Mouse (Mus musculus): Measurements from ENCODE around the gene Asb3. TPM values are rescaled to one million over a fixed set of nuclear protein-coding genes. Genes with fewer than 3 reads are reported as not detected.
"Not testable (repeated sequence)": the region's sequence is repeated elsewhere in the genome, so short reads cannot be mapped to it uniquely, and the experiment has no call there.

Asb3 gene
- polyA plus RNA-seq, 1 experiment from 2014 or later = 32.2 TPM

DNA sequence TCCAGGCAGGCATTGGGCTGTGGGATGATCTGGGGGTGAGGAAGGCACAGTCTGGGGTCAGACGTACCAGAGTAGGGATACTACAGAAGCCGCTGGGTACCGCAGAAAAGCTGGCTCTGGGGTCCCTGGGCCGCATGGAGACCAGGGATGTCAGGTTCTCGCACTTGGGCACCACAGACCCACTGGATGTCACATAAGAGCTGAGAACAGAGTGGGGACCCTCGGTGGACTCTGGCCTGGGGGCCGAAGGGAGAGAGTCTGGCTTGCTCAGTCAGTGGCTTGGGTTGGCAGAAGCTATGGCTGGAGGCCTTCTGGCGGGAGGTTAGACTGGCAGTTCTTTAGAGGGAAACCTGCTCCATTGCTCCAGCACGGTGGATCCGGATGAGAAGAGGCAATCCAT, 204.8 kb downstream of the Asb3 start:
- H3K9me3 ChIP-seq (ENCODE audit: control insufficient read depth, low read length) = no peaks in the 10 kb centered on the region
- H3K4me3 ChIP-seq (replicated peaks; ENCODE audit: low read length) = no peak overlapping the region
- H3K9ac ChIP-seq = no peak overlapping the region
- WGBS = 98% methylated on average over 10 of the region's 10 CpGs
- H3K36me3 ChIP-seq (replicated peaks; ENCODE audit: control insufficient read depth, insufficient read depth) = no peaks in the 10 kb centered on the region
- no peaks in the 10 kb centered on the region for H3K27me3 ChIP-seq (ENCODE audit: control insufficient read depth, insufficient read depth, low read length)
- no peak overlapping the region for H3K27ac ChIP-seq
- no peak for DNase-seq (ENCODE audit: low spot score)
- no peak overlapping the region for H3K4me2 ChIP-seq (replicated peaks)
- no peak for ATAC-seq (ENCODE audit: low FRiP score)
- no peaks in the 10 kb centered on the region for H3K4me1 ChIP-seq (replicated peaks; ENCODE audit: control insufficient read depth, insufficient read depth, low read length)

DNA sequence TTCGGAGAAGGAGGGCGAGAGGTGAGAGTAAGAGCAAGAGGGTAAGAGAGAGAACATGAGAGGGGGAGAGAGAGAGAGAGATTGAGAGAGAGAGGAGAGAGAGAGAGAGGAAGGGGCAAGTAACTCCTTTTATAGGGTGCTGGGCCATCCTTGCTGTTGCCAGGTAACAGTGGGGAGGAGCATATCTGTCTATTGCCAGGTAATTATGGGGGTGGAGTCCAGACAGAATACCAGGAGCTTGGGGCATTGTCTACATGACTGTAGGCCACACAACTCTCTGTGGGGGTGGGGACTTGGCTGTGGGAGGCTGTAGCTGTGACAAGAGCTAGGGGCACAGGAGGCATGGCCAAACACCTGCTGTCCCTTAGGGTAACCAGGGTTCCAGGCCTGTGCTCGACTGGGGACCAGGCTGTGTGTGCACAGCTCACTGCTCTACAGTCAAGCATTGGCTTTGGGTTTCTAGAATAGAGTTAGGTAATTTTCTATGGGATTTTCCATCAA, 205.3 kb downstream of the Asb3 start:
- Histone ChIP-seq H3K4me1 (replicated peaks; ENCODE audit: control insufficient read depth, insufficient read depth, low read length) (no peaks in the 10 kb centered on the region), H3K27me3 (ENCODE audit: control insufficient read depth, insufficient read depth, low read length) (no peaks in the 10 kb centered on the region), H3K36me3 (replicated peaks; ENCODE audit: control insufficient read depth, insufficient read depth) (no peaks in the 10 kb centered on the region), H3K4me2 (replicated peaks) (no peak overlapping the region), H3K9ac (no peak overlapping the region), H3K9me3 (ENCODE audit: control insufficient read depth, low read length) (no peaks in the 10 kb centered on the region), H3K4me3 (replicated peaks; ENCODE audit: low read length) (no peak overlapping the region), H3K27ac (no peak overlapping the region)
- DNase-seq (ENCODE audit: low spot score) (no peak), ATAC-seq (ENCODE audit: low FRiP score) (0 out of 2 replicates have a peak, but pooled peaks have one; percentile 8)
- 79% methylated on average over 3 of the region's 3 CpGs for WGBS

DNA sequence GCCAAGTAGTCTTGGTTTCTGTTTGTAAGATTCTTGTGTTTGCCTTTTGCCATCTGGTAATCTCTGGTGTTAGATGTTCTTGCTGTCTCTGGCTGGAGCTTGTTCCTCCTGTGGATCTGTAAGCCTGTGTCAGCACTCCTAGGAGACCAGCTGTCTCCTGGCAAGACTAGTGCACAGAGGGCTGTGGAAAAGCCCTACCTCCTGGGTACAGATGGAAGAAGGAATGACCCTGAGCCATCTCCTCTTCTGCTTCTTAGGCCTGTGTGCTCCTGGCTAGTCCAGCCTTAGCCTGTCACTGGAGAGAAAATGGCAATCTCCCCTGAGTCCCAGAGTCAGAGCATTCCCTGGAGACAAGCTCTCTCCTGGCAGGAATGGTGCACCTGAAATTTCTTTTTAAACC, 214.3 kb downstream of the Asb3 start:
- DNase-seq (ENCODE audit: low spot score); H3K4me3 ChIP-seq (replicated peaks; ENCODE audit: low read length); H3K36me3 ChIP-seq (replicated peaks; ENCODE audit: control insufficient read depth, insufficient read depth); H3K9me3 ChIP-seq (ENCODE audit: control insufficient read depth, low read length); H3K27ac ChIP-seq; H3K4me2 ChIP-seq (replicated peaks); H3K9ac ChIP-seq; H3K27me3 ChIP-seq (ENCODE audit: control insufficient read depth, insufficient read depth, low read length); H3K4me1 ChIP-seq (replicated peaks; ENCODE audit: control insufficient read depth, insufficient read depth, low read length); ATAC-seq (ENCODE audit: low FRiP score): not testable (repeated sequence)

DNA sequence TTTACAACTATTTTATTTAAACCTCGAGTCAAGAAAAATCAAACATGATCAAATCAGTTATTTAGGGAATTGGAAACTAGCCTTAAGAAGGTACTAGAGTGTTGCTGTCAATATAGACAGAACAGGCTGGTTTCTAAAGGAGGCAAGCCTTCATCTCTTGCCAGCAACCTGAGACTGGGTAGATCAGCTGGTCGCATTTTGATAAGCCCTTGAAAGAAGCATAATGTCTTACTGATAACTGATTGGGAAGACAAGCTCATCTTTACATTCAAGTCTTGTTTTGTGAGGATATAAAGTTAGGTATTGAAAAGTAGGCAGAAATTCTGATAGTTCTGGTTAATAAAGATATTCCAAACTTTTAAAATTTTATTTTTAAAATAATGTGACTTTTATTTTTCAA, 217.0 kb downstream of the Asb3 start:
- H3K4me2 ChIP-seq (replicated peaks) = no peak overlapping the region
- ATAC-seq (ENCODE audit: low FRiP score) = no peak
- 92% methylated on average over 2 of the region's 2 CpGs for WGBS
- H3K4me1 ChIP-seq (replicated peaks; ENCODE audit: control insufficient read depth, insufficient read depth, low read length) = no peaks in the 10 kb centered on the region
- no peaks in the 10 kb centered on the region for H3K27me3 ChIP-seq (ENCODE audit: control insufficient read depth, insufficient read depth, low read length)
- no peak for DNase-seq (ENCODE audit: low spot score)
- no peaks in the 10 kb centered on the region for H3K36me3 ChIP-seq (replicated peaks; ENCODE audit: control insufficient read depth, insufficient read depth)
- no peaks in the 10 kb centered on the region for H3K9me3 ChIP-seq (ENCODE audit: control insufficient read depth, low read length)
- H3K4me3 ChIP-seq (replicated peaks; ENCODE audit: low read length) = no peak overlapping the region
- H3K27ac ChIP-seq = no peak overlapping the region
- H3K9ac ChIP-seq = no peak overlapping the region

DNA sequence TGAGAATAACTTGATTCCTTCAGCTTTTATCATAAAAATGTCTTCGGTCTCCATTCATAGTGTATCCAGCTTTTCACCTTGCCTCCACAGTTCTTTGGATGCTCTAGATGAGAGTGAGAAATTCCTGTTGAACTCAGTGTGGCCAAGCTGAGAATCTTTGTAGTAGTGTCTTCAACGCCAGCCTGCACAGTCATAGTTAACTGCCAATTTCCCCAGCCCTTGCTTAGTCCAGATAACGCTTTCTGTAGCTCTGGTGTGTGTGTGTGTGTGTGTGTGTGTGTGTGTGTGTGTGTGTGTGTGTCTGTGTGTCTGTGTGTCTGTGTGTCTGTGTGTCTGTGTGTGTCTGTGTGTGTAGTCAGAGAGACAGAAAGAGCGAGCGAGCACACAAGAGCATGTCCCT, 220.1 kb downstream of the Asb3 start:
- Histone ChIP-seq H3K4me3 (replicated peaks; ENCODE audit: low read length) (no peak overlapping the region), H3K36me3 (replicated peaks; ENCODE audit: control insufficient read depth, insufficient read depth) (no peaks in the 10 kb centered on the region), H3K27ac (no peak overlapping the region), H3K4me2 (replicated peaks) (no peak overlapping the region), H3K27me3 (ENCODE audit: control insufficient read depth, insufficient read depth, low read length) (no peaks in the 10 kb centered on the region), H3K4me1 (replicated peaks; ENCODE audit: control insufficient read depth, insufficient read depth, low read length) (no peaks in the 10 kb centered on the region), H3K9ac (no peak overlapping the region), H3K9me3 (ENCODE audit: control insufficient read depth, low read length) (no peaks in the 10 kb centered on the region)
- WGBS = 94% methylated on average over 5 of the region's 5 CpGs
- DNase-seq (ENCODE audit: low spot score) (no peak), ATAC-seq (ENCODE audit: low FRiP score) (no peak)

DNA sequence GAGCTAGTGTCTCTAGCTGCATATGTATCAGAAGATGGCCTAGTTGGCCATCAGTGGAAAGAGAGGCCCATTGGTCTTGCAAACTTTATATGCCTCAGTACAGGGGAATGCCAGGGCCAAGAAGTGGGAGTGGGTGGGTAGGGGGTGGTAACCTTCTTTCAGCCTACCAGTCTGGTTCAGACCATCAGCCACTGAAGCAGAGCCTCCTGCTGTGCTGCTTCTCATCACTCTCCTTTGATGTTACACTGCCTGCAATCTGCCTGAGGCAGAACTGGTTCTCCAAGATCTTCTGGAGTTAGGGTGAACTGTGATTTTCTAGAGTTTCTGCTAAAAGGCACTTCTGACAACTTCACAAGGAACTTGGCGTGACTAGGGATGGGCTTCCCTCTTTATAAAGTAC, 241.7 kb downstream of the Asb3 start:
- not testable (repeated sequence) for H3K36me3 ChIP-seq (replicated peaks; ENCODE audit: control insufficient read depth, insufficient read depth); H3K9ac ChIP-seq; DNase-seq (ENCODE audit: low spot score); H3K9me3 ChIP-seq (ENCODE audit: control insufficient read depth, low read length); H3K4me1 ChIP-seq (replicated peaks; ENCODE audit: control insufficient read depth, insufficient read depth, low read length); H3K27me3 ChIP-seq (ENCODE audit: control insufficient read depth, insufficient read depth, low read length); ATAC-seq (ENCODE audit: low FRiP score); H3K27ac ChIP-seq; H3K4me2 ChIP-seq (replicated peaks); H3K4me3 ChIP-seq (replicated peaks; ENCODE audit: low read length)
- 69% methylated on average over 1 of the region's 1 CpGs for WGBS

DNA sequence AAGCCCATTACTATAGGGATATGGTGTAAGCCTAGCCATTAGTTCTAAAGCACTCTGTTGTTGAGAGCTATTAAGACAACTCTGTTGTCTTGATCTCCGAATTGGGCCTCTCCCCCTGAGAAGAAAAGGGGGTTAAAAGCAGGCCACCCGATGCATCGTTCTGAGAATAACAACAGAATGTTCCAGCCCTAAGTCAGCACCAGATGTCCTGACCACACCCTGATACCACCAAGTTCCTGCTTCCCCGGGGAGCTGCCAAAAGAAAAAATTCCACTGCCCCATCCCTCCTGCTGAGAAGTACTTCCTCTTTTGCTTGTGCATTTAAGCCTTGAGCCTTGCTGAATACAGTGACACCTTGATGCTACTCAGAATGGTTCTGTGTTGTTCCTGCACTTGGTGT, 248.5 kb downstream of the Asb3 start:
- not testable (repeated sequence) for ATAC-seq (ENCODE audit: low FRiP score); H3K27ac ChIP-seq; H3K27me3 ChIP-seq (ENCODE audit: control insufficient read depth, insufficient read depth, low read length); DNase-seq (ENCODE audit: low spot score); H3K9me3 ChIP-seq (ENCODE audit: control insufficient read depth, low read length); H3K4me3 ChIP-seq (replicated peaks; ENCODE audit: low read length); H3K4me2 ChIP-seq (replicated peaks); H3K36me3 ChIP-seq (replicated peaks; ENCODE audit: control insufficient read depth, insufficient read depth); H3K4me1 ChIP-seq (replicated peaks; ENCODE audit: control insufficient read depth, insufficient read depth, low read length); H3K9ac ChIP-seq
- WGBS = 67% methylated on average over 4 of the region's 4 CpGs

DNA sequence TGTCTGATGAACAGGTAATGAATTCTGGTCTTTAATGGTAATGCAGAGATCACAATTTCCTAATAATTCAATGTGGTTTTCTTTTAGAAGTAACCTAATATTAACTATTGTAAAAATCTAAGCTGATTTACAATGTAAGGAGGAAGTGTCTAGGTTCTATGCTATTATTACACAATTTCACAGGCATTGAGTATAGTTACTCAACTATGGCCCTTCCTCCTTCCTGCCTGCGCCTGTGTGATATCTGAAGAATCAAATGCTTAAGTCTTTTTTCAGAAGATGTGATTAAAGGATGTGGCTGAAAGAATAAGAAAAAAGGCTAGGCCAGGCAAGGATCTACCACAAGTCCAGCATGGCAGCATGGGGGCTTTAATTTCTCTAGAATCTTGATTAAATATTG, 249.6 kb downstream of the Asb3 start:
- not testable (repeated sequence) for H3K4me1 ChIP-seq (replicated peaks; ENCODE audit: control insufficient read depth, insufficient read depth, low read length); H3K36me3 ChIP-seq (replicated peaks; ENCODE audit: control insufficient read depth, insufficient read depth); H3K4me2 ChIP-seq (replicated peaks); H3K9me3 ChIP-seq (ENCODE audit: control insufficient read depth, low read length); H3K27ac ChIP-seq; H3K4me3 ChIP-seq (replicated peaks; ENCODE audit: low read length); DNase-seq (ENCODE audit: low spot score); H3K27me3 ChIP-seq (ENCODE audit: control insufficient read depth, insufficient read depth, low read length); ATAC-seq (ENCODE audit: low FRiP score); H3K9ac ChIP-seq
- 85% methylated on average over 1 of the region's 1 CpGs for WGBS

DNA sequence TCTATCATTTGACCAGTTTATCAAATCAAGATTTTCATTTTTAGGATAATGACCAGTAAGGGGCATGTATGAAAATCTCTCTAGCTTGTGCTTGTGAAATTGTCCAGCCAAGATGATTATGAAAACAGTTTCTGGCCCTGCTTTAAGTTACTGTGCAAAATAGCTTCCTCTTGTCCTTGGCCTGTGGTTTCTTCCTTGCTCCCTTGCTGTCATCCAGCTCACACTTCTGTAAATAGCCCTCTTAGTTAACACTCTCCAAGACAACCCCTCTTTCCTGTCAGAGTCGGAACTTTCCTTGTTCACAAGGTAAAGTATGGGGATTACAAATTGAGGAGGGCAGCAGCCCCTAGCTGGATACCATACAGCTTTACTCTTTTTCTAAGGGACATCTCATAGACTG, 253.2 kb downstream of the Asb3 start:
- H3K9me3 ChIP-seq (ENCODE audit: control insufficient read depth, low read length); H3K4me1 ChIP-seq (replicated peaks; ENCODE audit: control insufficient read depth, insufficient read depth, low read length); H3K9ac ChIP-seq; H3K27ac ChIP-seq; DNase-seq (ENCODE audit: low spot score); H3K27me3 ChIP-seq (ENCODE audit: control insufficient read depth, insufficient read depth, low read length); ATAC-seq (ENCODE audit: low FRiP score); H3K4me3 ChIP-seq (replicated peaks; ENCODE audit: low read length); H3K36me3 ChIP-seq (replicated peaks; ENCODE audit: control insufficient read depth, insufficient read depth); H3K4me2 ChIP-seq (replicated peaks): not testable (repeated sequence)
- WGBS = 88% methylated on average over 1 of the region's 1 CpGs

Data from hindbrain, embryonic 14.5 days (tissue).